Mouse (Mus musculus): ENCODE results near the gene Snx30. TPM values are rescaled to one million over a fixed set of nuclear protein-coding genes. Genes with fewer than 3 reads are reported as not detected.
A peak's percentile ranks its signal among the peaks of the same experiment; 100 is the strongest.

Snx30 gene
- total and polyA plus RNA-seq, 2 experiments from 2014 or later: 21.7 to 39.6 TPM

- H3K27ac ChIP-seq (ENCODE audit: low read depth, low read length): no peak overlapping the region
- ATAC-seq (ENCODE audit: low FRiP score): no peak
These were observed 17.8 kb downstream of the Snx30 start for GRCm38 (mm10) chr4:59823470-59823869.

GRCm38 (mm10) chr4:59824860-59825259 lies 19.2 kb downstream of the Snx30 start:
- no peak for TF ChIP-seq CTCF (IDR thresholded peaks at IDR 0.05)
- DNase-seq (ENCODE audit: low spot score) (no peak), ATAC-seq (ENCODE audit: low FRiP score) (no peak)
- Histone ChIP-seq H3K4me1 (ENCODE audit: insufficient read depth, low read length) (no peaks in the 10 kb centered on the region), H3K4me3 (ENCODE audit: low read depth, low read length) (no peak overlapping the region), H3K27me3 (ENCODE audit: insufficient read depth, low read length) (no peaks in the 10 kb centered on the region), H3K9ac (replicated peaks; ENCODE audit: low read length, poor library complexity, severe bottlenecking) (no peak overlapping the region), H3K36me3 (ENCODE audit: insufficient read depth, low read length) (no peaks in the 10 kb centered on the region), H3K9me3 (ENCODE audit: low read length) (no peaks in the 10 kb centered on the region), H3K4me2 (ENCODE audit: low read depth, low read length, poor library complexity, severe bottlenecking) (no peak overlapping the region), H3K27ac (ENCODE audit: low read depth, low read length) (no peak overlapping the region)
- WGBS: 92% methylated on average over 5 of the region's 5 CpGs

More at GRCm38 (mm10) chr4:59823470-59823869, 17.8 kb downstream of the Snx30 start:
- DNase-seq (ENCODE audit: low spot score): peak; percentile 65
- H3K27me3 ChIP-seq (ENCODE audit: insufficient read depth, low read length): no peaks in the 10 kb centered on the region
- no peak overlapping the region for H3K9ac ChIP-seq (replicated peaks; ENCODE audit: low read length, poor library complexity, severe bottlenecking)
- no peak for TF ChIP-seq CTCF (IDR thresholded peaks at IDR 0.05)
- no peaks in the 10 kb centered on the region for H3K9me3 ChIP-seq (ENCODE audit: low read length)
- 68% methylated on average over 7 of the region's 7 CpGs for WGBS
- H3K36me3 ChIP-seq (ENCODE audit: insufficient read depth, low read length): no peaks in the 10 kb centered on the region
- H3K4me2 ChIP-seq (ENCODE audit: low read depth, low read length, poor library complexity, severe bottlenecking): no peak overlapping the region
- no peak overlapping the region for H3K4me3 ChIP-seq (ENCODE audit: low read depth, low read length)
- H3K4me1 ChIP-seq (ENCODE audit: insufficient read depth, low read length): no peaks in the 10 kb centered on the region

DNA sequence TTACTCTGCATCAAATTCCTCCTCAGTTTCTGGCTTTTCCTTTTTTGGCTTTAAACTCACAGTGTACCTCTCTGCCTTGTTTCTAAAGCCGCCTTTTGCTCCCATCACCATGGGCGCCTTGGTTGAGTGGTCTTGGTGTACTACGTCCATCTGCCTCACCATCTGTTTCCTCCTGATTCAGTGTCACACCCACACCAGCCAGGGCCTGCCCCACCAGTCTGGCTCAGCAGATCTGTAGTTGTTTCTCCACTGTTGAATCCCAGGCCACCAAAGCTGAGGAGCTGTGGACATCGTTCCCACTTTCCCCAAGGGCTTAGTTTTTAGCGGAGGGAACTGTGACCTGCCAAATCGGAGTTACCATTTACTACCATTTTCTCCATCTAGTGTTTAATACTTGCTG lies 20.0 kb downstream of the Snx30 start:
- no peaks in the 10 kb centered on the region for H3K4me1 ChIP-seq (ENCODE audit: insufficient read depth, low read length)
- ATAC-seq (ENCODE audit: low FRiP score) (no peak), DNase-seq (ENCODE audit: low spot score) (peak; percentile 80)
- no peak overlapping the region for H3K9ac ChIP-seq (replicated peaks; ENCODE audit: low read length, poor library complexity, severe bottlenecking)
- H3K27me3 ChIP-seq (ENCODE audit: insufficient read depth, low read length): no peaks in the 10 kb centered on the region
- 88% methylated on average over 6 of the region's 6 CpGs for WGBS
- no peak for TF ChIP-seq CTCF (IDR thresholded peaks at IDR 0.05)
- no peaks in the 10 kb centered on the region for H3K36me3 ChIP-seq (ENCODE audit: insufficient read depth, low read length)
- H3K27ac ChIP-seq (ENCODE audit: low read depth, low read length): no peak overlapping the region
- H3K4me3 ChIP-seq (ENCODE audit: low read depth, low read length): no peak overlapping the region
- H3K4me2 ChIP-seq (ENCODE audit: low read depth, low read length, poor library complexity, severe bottlenecking): no peak overlapping the region
- no peaks in the 10 kb centered on the region for H3K9me3 ChIP-seq (ENCODE audit: low read length)

- Histone ChIP-seq H3K4me1 (ENCODE audit: insufficient read depth, low read length) (no peaks in the 10 kb centered on the region), H3K27me3 (ENCODE audit: insufficient read depth, low read length) (no peaks in the 10 kb centered on the region), H3K27ac (ENCODE audit: low read depth, low read length) (no peak overlapping the region), H3K4me2 (ENCODE audit: low read depth, low read length, poor library complexity, severe bottlenecking) (no peak overlapping the region), H3K36me3 (ENCODE audit: insufficient read depth, low read length) (no peaks in the 10 kb centered on the region), H3K4me3 (ENCODE audit: low read depth, low read length) (no peak overlapping the region), H3K9me3 (ENCODE audit: low read length) (no peaks in the 10 kb centered on the region), H3K9ac (replicated peaks; ENCODE audit: low read length, poor library complexity, severe bottlenecking) (no peak overlapping the region)
- DNase-seq (ENCODE audit: low spot score) (peak; percentile 48), ATAC-seq (ENCODE audit: low FRiP score) (no peak)
- WGBS: 91% methylated on average over 5 of the region's 5 CpGs
- no peak for TF ChIP-seq CTCF (IDR thresholded peaks at IDR 0.05)
These were observed 20.7 kb downstream of the Snx30 start for GRCm38 (mm10) chr4:59826381-59826780.

- TF ChIP-seq CTCF (IDR thresholded peaks at IDR 0.05): no peak
- Histone ChIP-seq H3K9ac (replicated peaks; ENCODE audit: low read length, poor library complexity, severe bottlenecking) (no peak overlapping the region), H3K27ac (ENCODE audit: low read depth, low read length) (no peak overlapping the region), H3K4me1 (ENCODE audit: insufficient read depth, low read length) (no peaks in the 10 kb centered on the region), H3K4me2 (ENCODE audit: low read depth, low read length, poor library complexity, severe bottlenecking) (no peak overlapping the region), H3K36me3 (ENCODE audit: insufficient read depth, low read length) (no peaks in the 10 kb centered on the region), H3K27me3 (ENCODE audit: insufficient read depth, low read length) (no peaks in the 10 kb centered on the region), H3K4me3 (ENCODE audit: low read depth, low read length) (no peak overlapping the region), H3K9me3 (ENCODE audit: low read length) (no peaks in the 10 kb centered on the region)
- ATAC-seq (ENCODE audit: low FRiP score) (no peak), DNase-seq (ENCODE audit: low spot score) (no peak)
- 80% methylated on average over 4 of the region's 4 CpGs for WGBS
These were observed 23.4 kb downstream of the Snx30 start for GRCm38 (mm10) chr4:59829072-59829471.

GRCm38 (mm10) chr4:59831038-59831437 lies 25.4 kb downstream of the Snx30 start:
- H3K9me3 ChIP-seq (ENCODE audit: low read length): no peaks in the 10 kb centered on the region
- 95% methylated on average over 5 of the region's 5 CpGs for WGBS
- no peaks in the 10 kb centered on the region for H3K27me3 ChIP-seq (ENCODE audit: insufficient read depth, low read length)
- no peak for TF ChIP-seq CTCF (IDR thresholded peaks at IDR 0.05)
- H3K9ac ChIP-seq (replicated peaks; ENCODE audit: low read length, poor library complexity, severe bottlenecking): no peak overlapping the region
- no peak overlapping the region for H3K27ac ChIP-seq (ENCODE audit: low read depth, low read length)
- H3K36me3 ChIP-seq (ENCODE audit: insufficient read depth, low read length): 0 out of 2 replicates have a peak, but pooled peaks cover 3% of the 10 kb centered on the region
- H3K4me2 ChIP-seq (ENCODE audit: low read depth, low read length, poor library complexity, severe bottlenecking): no peak overlapping the region
- no peak for DNase-seq (ENCODE audit: low spot score)
- H3K4me1 ChIP-seq (ENCODE audit: insufficient read depth, low read length): no peaks in the 10 kb centered on the region
- no peak overlapping the region for H3K4me3 ChIP-seq (ENCODE audit: low read depth, low read length)
- ATAC-seq (ENCODE audit: low FRiP score): no peak

Data from midbrain, postnatal 0 days (tissue).